Mouse (Mus musculus) frontal cortex, postnatal 10 days (tissue): ENCODE results near the gene Sap25.
"Not testable (repeated sequence)": the region's sequence is repeated elsewhere in the genome, so short reads cannot be mapped to it uniquely, and the experiment has no call there.

Source experiments
- DNase-seq, 2 experiments: peaks; one replicate each; pipeline ENCODE4 v3.0.0; 2022; ENCODE audit warnings: low spot score in 2 of 2, mixed read lengths in 1 of 2

The Sap25 gene

GRCm38 (mm10) chr5:137641054-137641453 is at the start of gene Sap25:
Gene Sap25 (plus strand): TSS chr5:137641334.
- no peak for DNase-seq

- DNase-seq: no peak
Observed at GRCm38 (mm10) chr5:137595921-137596320, 45.2 kb upstream of the Sap25 start.

GRCm38 (mm10) chr5:137596601-137597261 is 44.4 kb upstream of the Sap25 start:
- DNase-seq: no peak

- DNase-seq: no peak
Observed at GRCm38 (mm10) chr5:137597625-137598024, 43.5 kb upstream of the Sap25 start.

- DNase-seq: no peak
Observed at GRCm38 (mm10) chr5:137598100-137598826, 42.9 kb upstream of the Sap25 start.

GRCm38 (mm10) chr5:137599600-137599999 is 41.5 kb upstream of the Sap25 start:
- DNase-seq: no peak

- peak in 1 of 2 experiments; percentile 48 for DNase-seq
Observed at GRCm38 (mm10) chr5:137600281-137600618, 40.9 kb upstream of the Sap25 start.

GRCm38 (mm10) chr5:137600619-137601364 is 40.3 kb upstream of the Sap25 start, which contains the start of gene Mospd3:
Gene Mospd3 (minus strand): TSS chr5:137601058.
- DNase-seq: peak; percentile 89 to 94

GRCm38 (mm10) chr5:137601365-137601729 is 39.8 kb upstream of the Sap25 start:
- no peak for DNase-seq

GRCm38 (mm10) chr5:137607860-137608653 is 33.1 kb upstream of the Sap25 start:
- DNase-seq: no peak

- DNase-seq: no peak
Observed at GRCm38 (mm10) chr5:137608654-137609190, 32.4 kb upstream of the Sap25 start.

GRCm38 (mm10) chr5:137609292-137609691 is 31.8 kb upstream of the Sap25 start:
- DNase-seq: no peak

GRCm38 (mm10) chr5:137610056-137610455 is 31.1 kb upstream of the Sap25 start:
- DNase-seq: no peak

GRCm38 (mm10) chr5:137610548-137611244 is 30.4 kb upstream of the Sap25 start:
- DNase-seq: no peak

- no peak for DNase-seq
Observed at GRCm38 (mm10) chr5:137611245-137611602, 29.9 kb upstream of the Sap25 start.

GRCm38 (mm10) chr5:137613076-137613475 is 28.1 kb upstream of the Sap25 start:
- no peak for DNase-seq

- no peak for DNase-seq
Observed at GRCm38 (mm10) chr5:137613550-137613949, 27.6 kb upstream of the Sap25 start, which contains the start of gene Pcolce. Gene Pcolce (minus strand): TSS chr5:137613784.

GRCm38 (mm10) chr5:137614921-137615320 is 26.2 kb upstream of the Sap25 start:
- DNase-seq: not testable (repeated sequence)

GRCm38 (mm10) chr5:137615347-137615746 is 25.8 kb upstream of the Sap25 start:
- no peak for DNase-seq

- no peak for DNase-seq
Observed at GRCm38 (mm10) chr5:137623937-137624530, 17.1 kb upstream of the Sap25 start.
